Mouse (Mus musculus): ENCODE data around the gene Rufy4.
A peak's percentile ranks its signal among the peaks of the same experiment; 100 is the strongest.

Rufy4 gene

GRCm38 (mm10) chr1:74095296-74095695 is 30.0 kb upstream of the Rufy4 start:
- DNase-seq (ENCODE audit: low read depth, low spot score): no peak
- no peaks in the 10 kb centered on the region for H3K36me3 ChIP-seq (ENCODE audit: control insufficient read depth, insufficient read depth, low read length, poor library complexity, severe bottlenecking)
- H3K27me3 ChIP-seq (ENCODE audit: control insufficient read depth, insufficient read depth, low read length, poor library complexity, severe bottlenecking): no peaks in the 10 kb centered on the region

GRCm38 (mm10) chr1:74095728-74096127 is 29.6 kb upstream of the Rufy4 start:
- Histone ChIP-seq H3K27me3 (ENCODE audit: control insufficient read depth, insufficient read depth, low read length, poor library complexity, severe bottlenecking) (no peaks in the 10 kb centered on the region), H3K36me3 (ENCODE audit: control insufficient read depth, insufficient read depth, low read length, poor library complexity, severe bottlenecking) (no peaks in the 10 kb centered on the region)
- DNase-seq (ENCODE audit: low read depth, low spot score): no peak

GRCm38 (mm10) chr1:74098004-74099000 is 27.0 kb upstream of the Rufy4 start:
- peak; percentile 4 for DNase-seq (ENCODE audit: low read depth, low spot score)
- Histone ChIP-seq H3K27me3 (ENCODE audit: control insufficient read depth, insufficient read depth, low read length, poor library complexity, severe bottlenecking) (no peaks in the 10 kb centered on the region), H3K36me3 (ENCODE audit: control insufficient read depth, insufficient read depth, low read length, poor library complexity, severe bottlenecking) (no peaks in the 10 kb centered on the region)

GRCm38 (mm10) chr1:74099001-74099435 is 26.3 kb upstream of the Rufy4 start:
- no peaks in the 10 kb centered on the region for H3K36me3 ChIP-seq (ENCODE audit: control insufficient read depth, insufficient read depth, low read length, poor library complexity, severe bottlenecking)
- DNase-seq (ENCODE audit: low read depth, low spot score): no peak
- no peaks in the 10 kb centered on the region for H3K27me3 ChIP-seq (ENCODE audit: control insufficient read depth, insufficient read depth, low read length, poor library complexity, severe bottlenecking)

GRCm38 (mm10) chr1:74103654-74104353 is 21.5 kb upstream of the Rufy4 start:
- DNase-seq (ENCODE audit: low read depth, low spot score): no peak
- Histone ChIP-seq H3K36me3 (ENCODE audit: control insufficient read depth, insufficient read depth, low read length, poor library complexity, severe bottlenecking) (no peaks in the 10 kb centered on the region), H3K27me3 (ENCODE audit: control insufficient read depth, insufficient read depth, low read length, poor library complexity, severe bottlenecking) (no peaks in the 10 kb centered on the region)

- Histone ChIP-seq H3K27me3 (ENCODE audit: control insufficient read depth, insufficient read depth, low read length, poor library complexity, severe bottlenecking) (no peaks in the 10 kb centered on the region), H3K36me3 (ENCODE audit: control insufficient read depth, insufficient read depth, low read length, poor library complexity, severe bottlenecking) (no peaks in the 10 kb centered on the region)
- DNase-seq (ENCODE audit: low read depth, low spot score): no peak
Measured at GRCm38 (mm10) chr1:74105660-74106059, 19.7 kb upstream of the Rufy4 start.

GRCm38 (mm10) chr1:74106214-74106613 is 19.1 kb upstream of the Rufy4 start:
- H3K27me3 ChIP-seq (ENCODE audit: control insufficient read depth, insufficient read depth, low read length, poor library complexity, severe bottlenecking): no peaks in the 10 kb centered on the region
- no peak for DNase-seq (ENCODE audit: low read depth, low spot score)
- H3K36me3 ChIP-seq (ENCODE audit: control insufficient read depth, insufficient read depth, low read length, poor library complexity, severe bottlenecking): no peaks in the 10 kb centered on the region

GRCm38 (mm10) chr1:74107931-74108618 is 17.3 kb upstream of the Rufy4 start:
- Histone ChIP-seq H3K27me3 (ENCODE audit: control insufficient read depth, insufficient read depth, low read length, poor library complexity, severe bottlenecking) (no peaks in the 10 kb centered on the region), H3K36me3 (ENCODE audit: control insufficient read depth, insufficient read depth, low read length, poor library complexity, severe bottlenecking) (no peaks in the 10 kb centered on the region)
- DNase-seq (ENCODE audit: low read depth, low spot score): no peak

- Histone ChIP-seq H3K27me3 (ENCODE audit: control insufficient read depth, insufficient read depth, low read length, poor library complexity, severe bottlenecking) (no peaks in the 10 kb centered on the region), H3K36me3 (ENCODE audit: control insufficient read depth, insufficient read depth, low read length, poor library complexity, severe bottlenecking) (no peaks in the 10 kb centered on the region)
- DNase-seq (ENCODE audit: low read depth, low spot score): no peak
Measured at GRCm38 (mm10) chr1:74109670-74110069, 15.7 kb upstream of the Rufy4 start.

- DNase-seq (ENCODE audit: low read depth, low spot score): no peak
- no peaks in the 10 kb centered on the region for H3K36me3 ChIP-seq (ENCODE audit: control insufficient read depth, insufficient read depth, low read length, poor library complexity, severe bottlenecking)
- H3K27me3 ChIP-seq (ENCODE audit: control insufficient read depth, insufficient read depth, low read length, poor library complexity, severe bottlenecking): no peaks in the 10 kb centered on the region
Measured at GRCm38 (mm10) chr1:74110932-74111695, 14.2 kb upstream of the Rufy4 start.

- Histone ChIP-seq H3K27me3 (ENCODE audit: control insufficient read depth, insufficient read depth, low read length, poor library complexity, severe bottlenecking) (no peaks in the 10 kb centered on the region), H3K36me3 (ENCODE audit: control insufficient read depth, insufficient read depth, low read length, poor library complexity, severe bottlenecking) (no peaks in the 10 kb centered on the region)
- no peak for DNase-seq (ENCODE audit: low read depth, low spot score)
Measured at GRCm38 (mm10) chr1:74111696-74112030, 13.7 kb upstream of the Rufy4 start.

GRCm38 (mm10) chr1:74113071-74113470 is 12.3 kb upstream of the Rufy4 start:
- H3K27me3 ChIP-seq (ENCODE audit: control insufficient read depth, insufficient read depth, low read length, poor library complexity, severe bottlenecking): no peaks in the 10 kb centered on the region
- no peak for DNase-seq (ENCODE audit: low read depth, low spot score)
- H3K36me3 ChIP-seq (ENCODE audit: control insufficient read depth, insufficient read depth, low read length, poor library complexity, severe bottlenecking): no peaks in the 10 kb centered on the region

- no peak for DNase-seq (ENCODE audit: low read depth, low spot score)
- H3K27me3 ChIP-seq (ENCODE audit: control insufficient read depth, insufficient read depth, low read length, poor library complexity, severe bottlenecking): no peaks in the 10 kb centered on the region
Measured at GRCm38 (mm10) chr1:74117876-74118275, 7.5 kb upstream of the Rufy4 start.

GRCm38 (mm10) chr1:74119115-74119514 is 6.2 kb upstream of the Rufy4 start:
- Histone ChIP-seq H3K36me3 (ENCODE audit: control insufficient read depth, insufficient read depth, low read length, poor library complexity, severe bottlenecking) (no peaks in the 10 kb centered on the region), H3K27me3 (ENCODE audit: control insufficient read depth, insufficient read depth, low read length, poor library complexity, severe bottlenecking) (no peaks in the 10 kb centered on the region)
- DNase-seq (ENCODE audit: low read depth, low spot score): no peak

More at GRCm38 (mm10) chr1:74117876-74118275, 7.5 kb upstream of the Rufy4 start:
- no peaks in the 10 kb centered on the region for H3K36me3 ChIP-seq (ENCODE audit: control insufficient read depth, insufficient read depth, low read length, poor library complexity, severe bottlenecking)
